Mouse (Mus musculus): ENCODE results near the gene Trim44. TPM values are rescaled to one million over a fixed set of nuclear protein-coding genes. Genes with fewer than 3 reads are reported as not detected.

Trim44 gene
- polyA plus RNA-seq, 1 experiment from 2014 or later, result 30.3 TPM

GRCm38 (mm10) chr2:102433879-102434278 lies 26.3 kb upstream of the Trim44 start:
- Histone ChIP-seq H3K27me3 (ENCODE audit: low read depth, poor library complexity, severe bottlenecking) (no peaks in the 10 kb centered on the region), H3K27ac (no peak overlapping the region), H3K4me3 (no peak overlapping the region), H3K36me3 (no peaks in the 10 kb centered on the region), H3K9me3 (replicated peaks) (no peaks in the 10 kb centered on the region), H3K4me1 (0 out of 2 replicates have a peak, but pooled peaks cover 4% of the 10 kb centered on the region)
- 92% methylated on average over 1 of the region's 1 CpGs for WGBS
- DNase-seq (ENCODE audit: low spot score), result no peak

- H3K9me3 ChIP-seq (replicated peaks), result no peaks in the 10 kb centered on the region
- H3K27me3 ChIP-seq (ENCODE audit: low read depth, poor library complexity, severe bottlenecking), result no peaks in the 10 kb centered on the region
- H3K27ac ChIP-seq, result no peak overlapping the region
- DNase-seq (ENCODE audit: low spot score), result no peak
- peaks cover 7% of the 10 kb centered on the region; the same call in 1 of the 2 replicates for H3K4me1 ChIP-seq
- no peaks in the 10 kb centered on the region for H3K36me3 ChIP-seq
- no peak overlapping the region for H3K4me3 ChIP-seq
- WGBS, result 50% methylated on average over 4 of the region's 4 CpGs
These were observed 23.5 kb upstream of the Trim44 start for GRCm38 (mm10) chr2:102431084-102431483.

GRCm38 (mm10) chr2:102427974-102428373 lies 20.3 kb upstream of the Trim44 start:
- H3K27me3 ChIP-seq (ENCODE audit: low read depth, poor library complexity, severe bottlenecking), result no peaks in the 10 kb centered on the region

GRCm38 (mm10) chr2:102426434-102426833 lies 18.8 kb upstream of the Trim44 start:
- no peak overlapping the region for H3K27ac ChIP-seq
- H3K9me3 ChIP-seq (replicated peaks), result no peaks in the 10 kb centered on the region
- no peak for DNase-seq (ENCODE audit: low spot score)
- peaks cover 7% of the 10 kb centered on the region; the same call in 1 of the 2 replicates for H3K4me1 ChIP-seq
- H3K4me3 ChIP-seq, result no peak overlapping the region
- H3K27me3 ChIP-seq (ENCODE audit: low read depth, poor library complexity, severe bottlenecking), result no peaks in the 10 kb centered on the region
- 23% methylated on average over 3 of the region's 3 CpGs for WGBS
- H3K36me3 ChIP-seq, result no peaks in the 10 kb centered on the region

More at GRCm38 (mm10) chr2:102427974-102428373, 20.3 kb upstream of the Trim44 start:
- no peaks in the 10 kb centered on the region for H3K36me3 ChIP-seq
- H3K4me3 ChIP-seq, result no peak overlapping the region
- H3K27ac ChIP-seq, result no peak overlapping the region
- H3K4me1 ChIP-seq, result peaks cover 7% of the 10 kb centered on the region; the same call in 1 of the 2 replicates
- no peaks in the 10 kb centered on the region for H3K9me3 ChIP-seq (replicated peaks)
- DNase-seq (ENCODE audit: low spot score), result no peak

- no peak for DNase-seq (ENCODE audit: low spot score)
- H3K27me3 ChIP-seq (ENCODE audit: low read depth, poor library complexity, severe bottlenecking), result no peaks in the 10 kb centered on the region
- no peak overlapping the region for H3K4me3 ChIP-seq
- WGBS, result 93% methylated on average over 14 of the region's 14 CpGs
- H3K27ac ChIP-seq, result no peak overlapping the region
- H3K4me1 ChIP-seq, result peaks cover 6% of the 10 kb centered on the region; the same call in 1 of the 2 replicates
- no peaks in the 10 kb centered on the region for H3K36me3 ChIP-seq
- H3K9me3 ChIP-seq (replicated peaks), result no peaks in the 10 kb centered on the region
These were observed 8.6 kb upstream of the Trim44 start for GRCm38 (mm10) chr2:102416149-102416743.

GRCm38 (mm10) chr2:102412738-102413137 lies 5.1 kb upstream of the Trim44 start:
- H3K9me3 ChIP-seq (replicated peaks), result no peaks in the 10 kb centered on the region
- DNase-seq (ENCODE audit: low spot score), result no peak
- WGBS, result 87% methylated on average over 2 of the region's 2 CpGs
- peaks cover 9% of the 10 kb centered on the region for H3K4me1 ChIP-seq
- no peaks in the 10 kb centered on the region for H3K36me3 ChIP-seq
- H3K27ac ChIP-seq, result no peak overlapping the region
- no peak overlapping the region for H3K4me3 ChIP-seq
- no peaks in the 10 kb centered on the region for H3K27me3 ChIP-seq (ENCODE audit: low read depth, poor library complexity, severe bottlenecking)

GRCm38 (mm10) chr2:102410615-102411014 lies 3.0 kb upstream of the Trim44 start:
- no peak for DNase-seq (ENCODE audit: low spot score)
- Histone ChIP-seq H3K9me3 (replicated peaks) (no peaks in the 10 kb centered on the region), H3K4me3 (no peak overlapping the region)

GRCm38 (mm10) chr2:102409741-102410140 lies 2.1 kb upstream of the Trim44 start:
- Histone ChIP-seq H3K27ac (no peak overlapping the region), H3K9me3 (replicated peaks) (no peaks in the 10 kb centered on the region), H3K36me3 (no peaks in the 10 kb centered on the region), H3K4me1 (peaks cover 19% of the 10 kb centered on the region), H3K4me3 (no peak overlapping the region), H3K27me3 (ENCODE audit: low read depth, poor library complexity, severe bottlenecking) (no peaks in the 10 kb centered on the region)
- 92% methylated on average over 3 of the region's 3 CpGs for WGBS
- DNase-seq (ENCODE audit: low spot score), result no peak

More at GRCm38 (mm10) chr2:102410615-102411014, 3.0 kb upstream of the Trim44 start:
- Histone ChIP-seq H3K27ac (no peak overlapping the region), H3K4me1 (peaks cover 19% of the 10 kb centered on the region), H3K36me3 (no peaks in the 10 kb centered on the region), H3K27me3 (ENCODE audit: low read depth, poor library complexity, severe bottlenecking) (no peaks in the 10 kb centered on the region)
- 78% methylated on average over 4 of the region's 4 CpGs for WGBS

- peaks cover 19% of the 10 kb centered on the region for H3K4me1 ChIP-seq
- DNase-seq (ENCODE audit: low spot score), result no peak
- H3K36me3 ChIP-seq, result no peaks in the 10 kb centered on the region
- no peaks in the 10 kb centered on the region for H3K9me3 ChIP-seq (replicated peaks)
- WGBS, result 83% methylated on average over 4 of the region's 4 CpGs
- H3K27me3 ChIP-seq (ENCODE audit: low read depth, poor library complexity, severe bottlenecking), result no peaks in the 10 kb centered on the region
- no peak overlapping the region for H3K4me3 ChIP-seq
- H3K27ac ChIP-seq, result no peak overlapping the region
These were observed 1.0 kb downstream of the Trim44 start for GRCm38 (mm10) chr2:102406324-102407304.

GRCm38 (mm10) chr2:102403982-102404381 lies 3.6 kb downstream of the Trim44 start:
- 79% methylated on average over 5 of the region's 5 CpGs for WGBS
- DNase-seq (ENCODE audit: low spot score), result no peak
- Histone ChIP-seq H3K27me3 (ENCODE audit: low read depth, poor library complexity, severe bottlenecking) (no peaks in the 10 kb centered on the region), H3K27ac (no peak overlapping the region), H3K4me3 (no peak overlapping the region), H3K9me3 (replicated peaks) (no peaks in the 10 kb centered on the region), H3K36me3 (0 out of 2 replicates have a peak, but pooled peaks cover 2% of the 10 kb centered on the region), H3K4me1 (peaks cover 43% of the 10 kb centered on the region)

GRCm38 (mm10) chr2:102403306-102403705 lies 4.3 kb downstream of the Trim44 start:
- Histone ChIP-seq H3K4me1 (peaks cover 40% of the 10 kb centered on the region), H3K9me3 (replicated peaks) (no peaks in the 10 kb centered on the region), H3K27ac (no peak overlapping the region), H3K4me3 (no peak overlapping the region), H3K27me3 (ENCODE audit: low read depth, poor library complexity, severe bottlenecking) (no peaks in the 10 kb centered on the region), H3K36me3 (0 out of 2 replicates have a peak, but pooled peaks cover 2% of the 10 kb centered on the region)
- no peak for DNase-seq (ENCODE audit: low spot score)
- 90% methylated on average over 4 of the region's 4 CpGs for WGBS

- Histone ChIP-seq H3K4me1 (peaks cover 24% of the 10 kb centered on the region), H3K27ac (peak overlapping the region; percentile 98), H3K36me3 (0 out of 2 replicates have a peak, but pooled peaks cover 2% of the 10 kb centered on the region), H3K27me3 (ENCODE audit: low read depth, poor library complexity, severe bottlenecking) (no peaks in the 10 kb centered on the region), H3K4me3 (peak overlapping the region; percentile 79), H3K9me3 (replicated peaks) (no peaks in the 10 kb centered on the region)
- 26% methylated on average over 6 of the region's 6 CpGs for WGBS
- DNase-seq (ENCODE audit: low spot score), result no peak
These were observed 6.3 kb downstream of the Trim44 start for GRCm38 (mm10) chr2:102401352-102401692.
